Mouse (Mus musculus) heart, postnatal 25 days (tissue): ENCODE results near the gene Tgfbr2. TPM values are rescaled to one million over a fixed set of nuclear protein-coding genes. Genes with fewer than 3 reads are reported as not detected.

ENCODE experiments used
- DNase-seq: peaks from one replicate; pipeline ENCODE4 v3.0.0; 2022; ENCODE audit warnings: low spot score
- intact Hi-C: fragments of 180-260 bp; cut with DNase I; formaldehyde crosslinking; loops from one replicate; pipeline ENCODE4 v1.15.1; 2025
- total RNA-seq, 2 experiments: library from RNA; stranded (reverse); gene quantifications; 2 replicates each; pipeline ENCODE4 v1.2.3; 2021

Tgfbr2 gene
- total RNA-seq, 2 experiments from 2014 or later: 35.7 to 37.0 TPM

GRCm38 (mm10) chr9:116038275-116038674 lies 136.9 kb downstream of the Tgfbr2 start:
- intact Hi-C loops: no loop called here
- no peak for DNase-seq
